Mouse (Mus musculus): Measurements from ENCODE around the gene Isca2. TPM values are rescaled to one million over a fixed set of nuclear protein-coding genes. Genes with fewer than 3 reads are reported as not detected.

Gene Isca2
- total RNA-seq, 2 experiments from 2014 or later: 88.4 to 92.6 TPM

DNA sequence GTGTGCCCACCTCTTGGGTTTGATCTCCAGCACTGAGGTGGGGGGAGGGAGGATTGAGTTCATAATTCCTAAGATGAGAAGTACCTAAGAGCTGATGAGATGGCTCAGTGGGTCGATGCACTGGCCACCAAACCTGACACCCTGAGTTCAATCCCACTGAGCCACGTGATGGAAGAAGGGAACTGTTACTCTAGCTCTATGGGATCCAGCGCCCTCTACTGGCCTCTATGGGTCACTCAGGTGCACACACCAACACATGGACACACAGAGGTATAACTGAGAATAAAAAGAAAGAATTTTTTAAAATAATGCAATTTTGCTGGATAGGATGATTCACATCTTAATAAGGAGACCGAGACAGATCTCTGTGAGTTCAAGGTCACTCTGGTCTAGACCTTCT, 45.4 kb downstream of the Isca2 start:
- DNase-seq: no peak

DNA sequence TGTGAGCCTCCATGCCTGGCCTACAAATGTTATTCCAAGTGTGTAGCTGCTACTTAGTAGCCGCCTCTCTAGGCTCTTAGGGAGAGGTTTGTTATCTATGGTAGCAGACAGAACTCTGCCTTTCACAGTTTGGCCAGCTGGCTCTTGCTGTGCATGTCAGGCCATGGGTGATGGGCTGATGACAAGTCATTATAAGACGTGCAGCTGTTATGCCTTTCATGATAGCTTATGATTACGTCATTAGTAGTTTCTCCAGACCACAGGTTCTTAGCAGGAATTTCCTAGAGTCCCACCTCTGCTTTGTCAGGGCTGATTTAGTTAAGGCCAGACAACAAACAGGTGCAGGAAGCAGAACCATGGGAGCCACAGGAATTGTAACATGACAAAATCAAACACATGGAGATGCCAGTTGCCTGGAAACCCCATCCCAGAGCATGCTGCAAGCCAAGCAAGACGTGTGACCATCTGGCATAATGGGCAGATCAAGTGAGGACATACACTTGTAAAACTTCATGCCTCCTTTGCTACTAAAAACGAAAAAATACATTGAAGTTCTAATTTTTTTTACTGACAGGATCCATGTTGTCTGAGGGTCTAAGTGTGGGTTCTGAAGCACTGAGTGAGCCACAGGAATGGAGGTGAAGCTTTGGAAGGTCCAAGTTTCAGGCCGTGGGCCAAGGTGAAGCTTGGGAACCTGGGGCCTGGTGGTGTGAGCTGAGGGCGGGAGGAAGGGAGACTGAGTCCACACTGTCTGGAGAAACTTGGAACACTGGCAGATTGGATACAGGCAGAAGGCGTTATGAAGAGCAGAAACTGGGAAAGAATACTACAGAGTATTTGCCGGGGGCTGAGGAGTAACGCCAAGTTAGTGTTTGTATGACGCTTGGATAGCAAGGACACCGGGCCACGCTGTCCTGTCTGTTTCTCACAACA, 46.5 kb downstream of the Isca2 start:
- peak in 1 of 2 experiments; percentile 58 for DNase-seq

DNA sequence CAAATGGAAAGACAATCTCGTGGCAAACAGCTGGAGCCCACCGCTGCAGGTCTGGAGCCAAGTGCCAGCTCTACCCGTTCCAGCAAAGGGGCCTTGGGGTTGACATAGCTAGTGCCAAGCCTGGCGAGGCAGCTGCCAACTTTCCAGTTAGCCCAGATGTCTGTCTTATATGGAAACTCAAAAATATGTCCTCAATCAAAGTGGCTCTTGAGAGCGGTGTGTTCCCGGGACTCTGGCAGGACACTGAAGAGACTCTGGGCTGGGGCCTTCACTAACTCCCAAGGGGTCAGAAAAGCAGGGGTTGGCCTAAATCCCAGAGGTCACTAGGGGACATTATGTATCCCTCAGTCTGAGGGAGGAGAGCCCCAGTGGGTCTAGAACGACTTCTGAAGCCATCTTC, 50.5 kb downstream of the Isca2 start:
- DNase-seq: peak; percentile 42 to 67

DNA sequence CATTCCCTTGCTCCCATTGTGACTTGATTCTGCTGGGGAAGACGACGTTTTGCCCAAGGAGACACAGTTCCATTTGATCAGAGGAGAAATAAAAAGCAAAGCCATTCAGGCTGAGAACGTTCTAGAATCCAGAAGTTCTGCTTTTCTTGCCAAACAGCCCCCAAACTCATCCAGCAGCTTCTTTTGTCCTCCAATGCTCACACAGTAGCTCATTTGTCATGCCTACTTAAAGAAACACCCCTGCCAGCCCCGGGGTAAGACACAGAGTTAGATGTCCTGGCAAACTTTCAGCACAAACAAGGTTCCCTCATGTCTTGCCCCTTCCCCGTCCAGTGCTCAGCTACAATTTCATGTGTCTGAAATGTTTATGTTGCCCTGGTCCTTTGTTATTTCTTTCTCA, 51.2 kb downstream of the Isca2 start:
- no peak for DNase-seq

Other genes starting within 250 kb of the Isca2 start
- not detected for gene Vsx2, start 203.5 kb upstream of the Isca2 start, total RNA-seq (2021)
- 1 to 10 TPM; 5.8 to 7.4 TPM for gene Abcd4, start 155.8 kb upstream of the Isca2 start, total RNA-seq (2021)
- not detected for gene Vrtn, start 132.2 kb upstream of the Isca2 start, total RNA-seq (2021)
- under 1 TPM in 1 of 2 experiments, not detected in 1; 0.23 TPM for gene Syndig1l, start 74.4 kb upstream of the Isca2 start, total RNA-seq (2021)
- gene Npc2, start 99 bp upstream of the Isca2 start, total RNA-seq (2021): 10 to 100 TPM; 29.6 to 35.3 TPM
- gene Ltbp2, start 103.3 kb downstream of the Isca2 start, total RNA-seq (2021): 1 to 10 TPM; 1.3 to 3.0 TPM
- gene Fcf1, start 197.6 kb downstream of the Isca2 start, total RNA-seq (2021): 10 to 100 TPM; 38.0 to 46.1 TPM
- gene Arel1, start 197.6 kb downstream of the Isca2 start, total RNA-seq (2021): 10 to 100 TPM; 40.8 to 50.3 TPM
- gene Ylpm1, start 223.1 kb downstream of the Isca2 start, total RNA-seq (2021): 10 to 100 TPM; 27.0 to 29.4 TPM